ENCODE assay signal across 10 mouse cellular contexts in genomic region chr9:17987606-17988005, GRCm38 (mm10).
DNase-seq lines count a peak whose midpoint lies in the region; ATAC-seq and TF ChIP-seq lines count a peak whose summit lies in the region.
"Had no signal": no experiment of that assay in that cellular context is flagged by ENCODE, and none has a peak within 500 bp of the region (broad histone marks: within the 10 kb centered on the region; RNA-seq: fewer than 3 reads in every experiment).

No protein-coding gene starts in this region.

- no peaks in the 10 kb centered on the region for H3K27me3 ChIP-seq in hindbrain, postnatal 0 days (ENCODE audit: insufficient read depth, low read length)
- no peaks in the 10 kb centered on the region for H3K27me3 ChIP-seq in hindbrain, embryonic 13.5 days
- H3K27me3 ChIP-seq in thymus, adult 2 months (ENCODE audit: control insufficient read depth, insufficient read depth, low read length) = no peaks in the 10 kb centered on the region
- H3K27me3 ChIP-seq: midbrain, embryonic 12.5 days had no signal

- no peak overlapping the region for H3K4me3 ChIP-seq in hindbrain, postnatal 0 days (ENCODE audit: low read length)
- no peak overlapping the region for H3K4me3 ChIP-seq in hindbrain, embryonic 13.5 days
- H3K4me3 ChIP-seq in thymus, adult 2 months (ENCODE audit: control insufficient read depth, insufficient read depth, low read length) = no peak overlapping the region
- H3K4me3 ChIP-seq: erythroblast, embryonic 14.5 days; midbrain, embryonic 12.5 days had no signal

- no peak for ATAC-seq in hindbrain, postnatal 0 days
- no peak for ATAC-seq in hindbrain, embryonic 13.5 days (ENCODE audit: low FRiP score)

- H3K36me3 ChIP-seq in hindbrain, postnatal 0 days (ENCODE audit: insufficient read depth, low read length) = no peaks in the 10 kb centered on the region
- no peaks in the 10 kb centered on the region for H3K36me3 ChIP-seq in hindbrain, embryonic 13.5 days
- no peaks in the 10 kb centered on the region for H3K36me3 ChIP-seq in thymus, adult 2 months (ENCODE audit: control insufficient read depth, insufficient read depth, low read length)
- H3K36me3 ChIP-seq: midbrain, embryonic 12.5 days had no signal

- no peak for TF ChIP-seq CTCF in hindbrain, postnatal 0 days (IDR thresholded peaks at IDR 0.05; ENCODE audit: low read depth)
- TF ChIP-seq CTCF in thymus, adult 2 months (IDR thresholded peaks at IDR 0.05; ENCODE audit: borderline replicate concordance, control insufficient read depth, extremely low read depth, insufficient read depth, low read length, poor library complexity) = no peak

- H3K9me3 ChIP-seq in hindbrain, postnatal 0 days (ENCODE audit: low read length) = no peaks in the 10 kb centered on the region
- H3K9me3 ChIP-seq in hindbrain, embryonic 13.5 days = no peaks in the 10 kb centered on the region
- H3K9me3 ChIP-seq: midbrain, embryonic 12.5 days had no signal

- TF ChIP-seq POLR2A in thymus, adult 2 months (IDR thresholded peaks at IDR 0.05; ENCODE audit: control insufficient read depth, extremely low read depth, insufficient read depth, low read length, poor library complexity) = no peak

- WGBS in hindbrain, postnatal 0 days = 91% methylated on average over 5 of the region's 5 CpGs
- WGBS in hindbrain, embryonic 13.5 days = 83% methylated on average over 5 of the region's 5 CpGs
- WGBS in thymus, adult 2 months = 82% methylated on average over 5 of the region's 5 CpGs

- intact Hi-C loops in left cerebral cortex, postnatal 25 days (cut with DNase I) = no loop called here

- peak; percentile 31 for DNase-seq in hindbrain, postnatal 0 days (ENCODE audit: low spot score)
- DNase-seq in thymus, adult 2 months = peak; percentile 13
- no peak for DNase-seq in thymus, postnatal 25 days
- DNase-seq in adrenal gland, postnatal 4 days (ENCODE audit: low spot score in 2 of 2) = peak; percentile 2 to 9
- peak; percentile 65 for DNase-seq in induced T-regulatory cell, adult 2 months (ENCODE audit: low read depth)
- DNase-seq in yolk sac, embryonic 10.5 days (ENCODE audit: low spot score) = peak; percentile 20
- DNase-seq in left cerebral cortex, postnatal 25 days (ENCODE audit: low spot score in 2 of 2) = no peak

- no peaks in the 10 kb centered on the region for H3K4me1 ChIP-seq in hindbrain, postnatal 0 days (ENCODE audit: insufficient read depth, low read length)
- H3K4me1 ChIP-seq in hindbrain, embryonic 13.5 days (replicated peaks) = no peaks in the 10 kb centered on the region
- H3K4me1 ChIP-seq in thymus, adult 2 months (replicated peaks; ENCODE audit: control insufficient read depth, insufficient read depth, low read length) = no peaks in the 10 kb centered on the region
- H3K4me1 ChIP-seq: midbrain, embryonic 12.5 days had no signal

- no peak overlapping the region for H3K4me2 ChIP-seq in hindbrain, postnatal 0 days (ENCODE audit: low read depth, low read length)
- no peak overlapping the region for H3K4me2 ChIP-seq in hindbrain, embryonic 13.5 days
- H3K4me2 ChIP-seq: midbrain, embryonic 12.5 days had no signal

- H3K27ac ChIP-seq in hindbrain, postnatal 0 days = no peak overlapping the region
- no peak overlapping the region for H3K27ac ChIP-seq in hindbrain, embryonic 13.5 days
- H3K27ac ChIP-seq in thymus, adult 2 months (ENCODE audit: control insufficient read depth, insufficient read depth, low read length) = no peak overlapping the region
- H3K27ac ChIP-seq: midbrain, embryonic 12.5 days had no signal

- no peak overlapping the region for H3K9ac ChIP-seq in hindbrain, postnatal 0 days (replicated peaks; ENCODE audit: low read length)
- no peak overlapping the region for H3K9ac ChIP-seq in hindbrain, embryonic 13.5 days
- H3K9ac ChIP-seq: midbrain, embryonic 12.5 days had no signal

Comparison
In these comparisons a context has a peak if more than half of its experiments do, and no peak if none do; other contexts are left out.
1. DNase-seq: peak in hindbrain, postnatal 0 days (single experiment), thymus, adult 2 months (single experiment), adrenal gland, postnatal 4 days (2 of 2), induced T-regulatory cell, adult 2 months (single experiment) and yolk sac, embryonic 10.5 days (single experiment); none in thymus, postnatal 25 days (single experiment) and left cerebral cortex, postnatal 25 days (0 of 2).